Mouse (Mus musculus): ENCODE measurements at regions not wholly inside any gene's neighbourhood (a gene's known extent, or its start where the extent isn't known, plus 50 kb on each side); places are given as distances from the start of the nearest gene placed in this dataset.
A peak's percentile ranks its signal among the peaks of the same experiment; 100 is the strongest.
"Not testable (repeated sequence)": the region's sequence is repeated elsewhere in the genome, so short reads cannot be mapped to it uniquely, and the experiment has no call there.

GRCm38 (mm10) chr17:16918191-16918590 lies 145.7 kb upstream of the Zfp960 start:
- no peak for TF ChIP-seq POLR2A (IDR thresholded peaks at IDR 0.05; ENCODE audit: borderline replicate concordance, extremely low read depth, insufficient read depth, insufficient read length)
- no peaks in the 10 kb centered on the region for H3K4me1 ChIP-seq (ENCODE audit: control insufficient read depth, insufficient read depth, low read length)
- no peak overlapping the region for H3K27ac ChIP-seq (replicated peaks; ENCODE audit: low read depth, low read length)
- H3K9me3 ChIP-seq (ENCODE audit: control insufficient read depth, low read length), result no peaks in the 10 kb centered on the region
- no peak for DNase-seq (ENCODE audit: low spot score)
- no peaks in the 10 kb centered on the region for H3K36me3 ChIP-seq (ENCODE audit: control insufficient read depth, insufficient read depth, low read length)
- H3K9ac ChIP-seq (ENCODE audit: low read depth, low read length, severe bottlenecking), result no peak overlapping the region
- no peak overlapping the region for H3K4me3 ChIP-seq (replicated peaks; ENCODE audit: low read length)
- 92% methylated on average over 2 of the region's 2 CpGs for WGBS
- H3K4me2 ChIP-seq (replicated peaks; ENCODE audit: low read depth, low read length, severe bottlenecking), result no peak overlapping the region
- no peaks in the 10 kb centered on the region for H3K27me3 ChIP-seq (ENCODE audit: control insufficient read depth, insufficient read depth, low read length)
- no peak for ATAC-seq (ENCODE audit: low FRiP score, low read depth)

- Histone ChIP-seq H3K36me3 (ENCODE audit: control insufficient read depth, insufficient read depth, low read length) (no peaks in the 10 kb centered on the region), H3K9ac (ENCODE audit: low read depth, low read length, severe bottlenecking) (no peak overlapping the region), H3K9me3 (ENCODE audit: control insufficient read depth, low read length) (no peaks in the 10 kb centered on the region), H3K4me1 (ENCODE audit: control insufficient read depth, insufficient read depth, low read length) (no peaks in the 10 kb centered on the region), H3K27me3 (ENCODE audit: control insufficient read depth, insufficient read depth, low read length) (no peaks in the 10 kb centered on the region), H3K4me3 (replicated peaks; ENCODE audit: low read length) (no peak overlapping the region), H3K27ac (replicated peaks; ENCODE audit: low read depth, low read length) (no peak overlapping the region), H3K4me2 (replicated peaks; ENCODE audit: low read depth, low read length, severe bottlenecking) (no peak overlapping the region)
- ATAC-seq (ENCODE audit: low FRiP score, low read depth) (no peak), DNase-seq (ENCODE audit: low spot score) (no peak)
- TF ChIP-seq POLR2A (IDR thresholded peaks at IDR 0.05; ENCODE audit: borderline replicate concordance, extremely low read depth, insufficient read depth, insufficient read length), result no peak
These were observed 137.7 kb upstream of the Zfp960 start for GRCm38 (mm10) chr17:16926200-16926599.

- Histone ChIP-seq H3K4me2 (replicated peaks; ENCODE audit: low read depth, low read length, severe bottlenecking) (peak overlapping the region; percentile 35), H3K4me3 (replicated peaks; ENCODE audit: low read length) (peak overlapping the region; percentile 44), H3K9ac (ENCODE audit: low read depth, low read length, severe bottlenecking) (peak overlapping the region; percentile 40; the same call in 1 of the 2 replicates)
- not testable (repeated sequence) for H3K9me3 ChIP-seq (ENCODE audit: control insufficient read depth, low read length); H3K4me1 ChIP-seq (ENCODE audit: control insufficient read depth, insufficient read depth, low read length); H3K27ac ChIP-seq (replicated peaks; ENCODE audit: low read depth, low read length); H3K27me3 ChIP-seq (ENCODE audit: control insufficient read depth, insufficient read depth, low read length); H3K36me3 ChIP-seq (ENCODE audit: control insufficient read depth, insufficient read depth, low read length)
- ATAC-seq (ENCODE audit: low FRiP score, low read depth), result peak; percentile 97
- WGBS, result 2% methylated on average over 22 of the region's 26 CpGs
- DNase-seq (ENCODE audit: low spot score), result peak; percentile 96
These were observed 112.6 kb upstream of the Zfp960 start for GRCm38 (mm10) chr17:16951092-16952016.

- WGBS, result 28% methylated on average over 2 of the region's 2 CpGs
- DNase-seq (ENCODE audit: low spot score); H3K4me1 ChIP-seq (ENCODE audit: control insufficient read depth, insufficient read depth, low read length); H3K27ac ChIP-seq (replicated peaks; ENCODE audit: low read depth, low read length); H3K9ac ChIP-seq (ENCODE audit: low read depth, low read length, severe bottlenecking); ATAC-seq (ENCODE audit: low FRiP score, low read depth); H3K27me3 ChIP-seq (ENCODE audit: control insufficient read depth, insufficient read depth, low read length); H3K9me3 ChIP-seq (ENCODE audit: control insufficient read depth, low read length); H3K36me3 ChIP-seq (ENCODE audit: control insufficient read depth, insufficient read depth, low read length): not testable (repeated sequence)
- 0 out of 2 replicates have a peak overlapping the region, but pooled peaks have one; percentile 44 for H3K4me3 ChIP-seq (replicated peaks; ENCODE audit: low read length)
- peak overlapping the region; percentile 35 for H3K4me2 ChIP-seq (replicated peaks; ENCODE audit: low read depth, low read length, severe bottlenecking)
These were observed 111.8 kb upstream of the Zfp960 start for GRCm38 (mm10) chr17:16952146-16952545.

GRCm38 (mm10) chr17:16997241-16997640 lies 66.7 kb upstream of the Zfp960 start:
- not testable (repeated sequence) for H3K9me3 ChIP-seq (ENCODE audit: control insufficient read depth, low read length); H3K36me3 ChIP-seq (ENCODE audit: control insufficient read depth, insufficient read depth, low read length); DNase-seq (ENCODE audit: low spot score); H3K4me3 ChIP-seq (replicated peaks; ENCODE audit: low read length); ATAC-seq (ENCODE audit: low FRiP score, low read depth); H3K4me1 ChIP-seq (ENCODE audit: control insufficient read depth, insufficient read depth, low read length); H3K4me2 ChIP-seq (replicated peaks; ENCODE audit: low read depth, low read length, severe bottlenecking); H3K27me3 ChIP-seq (ENCODE audit: control insufficient read depth, insufficient read depth, low read length); H3K27ac ChIP-seq (replicated peaks; ENCODE audit: low read depth, low read length); H3K9ac ChIP-seq (ENCODE audit: low read depth, low read length, severe bottlenecking)
- WGBS, result 85% methylated on average over 19 of the region's 21 CpGs

- not testable (repeated sequence) for H3K27ac ChIP-seq (replicated peaks; ENCODE audit: low read depth, low read length); H3K4me1 ChIP-seq (ENCODE audit: control insufficient read depth, insufficient read depth, low read length); H3K36me3 ChIP-seq (ENCODE audit: control insufficient read depth, insufficient read depth, low read length); H3K9me3 ChIP-seq (ENCODE audit: control insufficient read depth, low read length); H3K27me3 ChIP-seq (ENCODE audit: control insufficient read depth, insufficient read depth, low read length)
- WGBS, result 3% methylated on average over 16 of the region's 16 CpGs
- Histone ChIP-seq H3K9ac (ENCODE audit: low read depth, low read length, severe bottlenecking) (peak overlapping the region; percentile 42), H3K4me2 (replicated peaks; ENCODE audit: low read depth, low read length, severe bottlenecking) (peak overlapping the region; percentile 47), H3K4me3 (replicated peaks; ENCODE audit: low read length) (peak overlapping the region; percentile 46)
- ATAC-seq (ENCODE audit: low FRiP score, low read depth) (peak; percentile 100), DNase-seq (ENCODE audit: low spot score) (peak; percentile 93)
These were observed 59.2 kb upstream of the Zfp960 start for GRCm38 (mm10) chr17:17004632-17005265.

- peak; percentile 30 for DNase-seq (ENCODE audit: low spot score)
- ATAC-seq (ENCODE audit: low FRiP score, low read depth); H3K27ac ChIP-seq (replicated peaks; ENCODE audit: low read depth, low read length); H3K9me3 ChIP-seq (ENCODE audit: control insufficient read depth, low read length); H3K36me3 ChIP-seq (ENCODE audit: control insufficient read depth, insufficient read depth, low read length); H3K4me1 ChIP-seq (ENCODE audit: control insufficient read depth, insufficient read depth, low read length); H3K27me3 ChIP-seq (ENCODE audit: control insufficient read depth, insufficient read depth, low read length): not testable (repeated sequence)
- peak overlapping the region; percentile 42 for H3K9ac ChIP-seq (ENCODE audit: low read depth, low read length, severe bottlenecking)
- H3K4me2 ChIP-seq (replicated peaks; ENCODE audit: low read depth, low read length, severe bottlenecking), result peak overlapping the region; percentile 47
- peak overlapping the region; percentile 46 for H3K4me3 ChIP-seq (replicated peaks; ENCODE audit: low read length)
- WGBS, result 7% methylated on average over 10 of the region's 11 CpGs
These were observed 58.6 kb upstream of the Zfp960 start for GRCm38 (mm10) chr17:17005267-17005666.

Measured in limb, embryonic 14.5 days (tissue).